Mouse (Mus musculus) layer of hippocampus, adult 9-11 months (tissue): Measurements from ENCODE around the gene Usp22.
"Not testable (repeated sequence)": the region's sequence is repeated elsewhere in the genome, so short reads cannot be mapped to it uniquely, and the experiment has no call there.

Experiments used
- DNase-seq: peaks from one replicate; pipeline ENCODE4 v3.0.0; 2022

The Usp22 gene

DNA sequence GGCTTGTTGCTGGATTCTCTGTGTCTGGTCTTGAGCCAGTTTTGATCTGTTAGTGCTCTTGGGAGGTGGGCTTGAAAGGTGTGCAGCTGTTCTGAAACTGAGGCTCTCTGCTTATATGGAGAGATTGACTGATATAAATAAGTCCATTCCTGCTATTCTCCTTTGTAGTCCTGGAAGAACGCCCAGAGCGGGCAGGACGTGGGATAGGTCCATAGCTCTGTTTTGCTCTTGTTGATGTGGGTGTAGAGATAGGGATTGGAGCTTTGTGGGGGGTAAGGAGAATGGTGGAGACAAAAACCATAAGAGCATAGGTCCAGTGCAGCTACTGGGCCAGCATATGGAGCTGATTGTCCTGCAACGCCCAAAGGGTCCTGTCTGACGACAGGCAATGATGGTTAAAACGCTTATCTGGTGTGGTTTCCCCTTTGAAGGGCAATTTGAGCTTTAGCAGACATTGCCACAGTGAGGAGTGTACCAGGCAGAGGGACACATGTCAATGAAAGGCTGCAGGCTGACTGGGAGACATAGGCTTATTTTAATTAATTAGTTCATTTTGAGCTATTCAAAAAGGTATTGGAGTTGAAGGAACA is 31.8 kb downstream of the Usp22 start:
- no peak for DNase-seq

DNA sequence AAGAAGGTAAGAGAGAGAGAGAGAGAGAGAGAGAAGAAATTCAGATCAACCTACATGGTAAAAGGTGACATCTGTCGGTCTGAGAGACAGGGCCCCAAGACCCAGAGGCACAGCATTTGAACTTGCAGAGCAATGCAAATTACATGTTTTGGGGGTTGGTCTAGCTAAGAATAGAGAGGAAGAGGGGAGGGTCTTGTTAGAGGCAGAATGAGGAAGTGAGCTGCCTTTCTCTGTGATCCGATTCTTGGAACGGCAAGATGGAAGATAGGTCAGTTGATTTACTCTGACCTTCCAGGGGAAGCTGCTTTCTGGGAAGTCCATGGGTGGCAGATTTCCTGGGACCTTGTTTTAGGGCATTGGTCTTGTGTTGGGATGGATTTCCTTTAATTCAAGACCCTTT is 32.6 kb downstream of the Usp22 start:
- DNase-seq, result no peak

DNA sequence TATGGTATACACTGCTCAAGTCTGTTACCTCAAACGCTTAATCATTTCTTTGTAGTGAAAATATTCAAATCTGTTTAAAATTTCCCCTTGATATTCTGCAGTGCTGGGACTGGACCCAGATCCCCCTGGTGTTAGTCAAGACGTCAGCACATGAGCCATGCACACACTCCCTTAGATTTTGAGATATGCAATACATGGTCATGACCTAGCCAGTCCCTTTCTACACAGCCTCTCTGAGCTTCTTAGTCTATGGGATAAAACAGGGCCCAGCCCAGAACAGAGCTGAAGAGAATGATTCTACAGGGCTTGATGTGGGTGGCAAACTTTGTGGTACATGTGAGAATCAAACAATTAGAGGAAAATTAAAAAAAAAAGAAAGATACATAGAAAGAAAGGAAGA is 33.2 kb downstream of the Usp22 start:
- DNase-seq, result no peak

- no peak for DNase-seq
Measured at GRCm38 (mm10) chr11:61132943-61133342, 41.9 kb downstream of the Usp22 start.

DNA sequence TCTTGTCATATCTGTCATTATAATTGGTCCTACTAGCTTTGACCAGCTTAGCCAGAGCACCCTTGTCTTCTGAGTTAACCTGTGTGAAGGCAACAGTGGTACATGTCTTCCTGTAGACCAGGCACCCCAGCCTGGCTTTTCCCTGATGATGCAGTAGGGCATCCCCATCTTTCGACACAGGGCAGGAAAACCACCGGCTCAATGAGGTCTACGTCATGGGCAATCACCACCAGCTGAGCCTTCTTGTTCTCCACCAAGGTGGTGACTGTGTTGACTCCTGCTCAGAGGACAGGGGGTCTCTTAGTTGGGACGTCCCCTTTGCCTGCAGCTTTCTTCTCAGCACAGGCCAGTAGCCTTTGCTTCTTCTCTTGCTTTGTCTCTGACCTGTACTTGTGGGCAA is 44.2 kb downstream of the Usp22 start:
- DNase-seq, result not testable (repeated sequence)

- DNase-seq, result no peak
Measured at GRCm38 (mm10) chr11:61129305-61129704, 45.5 kb downstream of the Usp22 start.

GRCm38 (mm10) chr11:61127421-61128055 is 47.3 kb downstream of the Usp22 start:
- DNase-seq, result no peak

DNA sequence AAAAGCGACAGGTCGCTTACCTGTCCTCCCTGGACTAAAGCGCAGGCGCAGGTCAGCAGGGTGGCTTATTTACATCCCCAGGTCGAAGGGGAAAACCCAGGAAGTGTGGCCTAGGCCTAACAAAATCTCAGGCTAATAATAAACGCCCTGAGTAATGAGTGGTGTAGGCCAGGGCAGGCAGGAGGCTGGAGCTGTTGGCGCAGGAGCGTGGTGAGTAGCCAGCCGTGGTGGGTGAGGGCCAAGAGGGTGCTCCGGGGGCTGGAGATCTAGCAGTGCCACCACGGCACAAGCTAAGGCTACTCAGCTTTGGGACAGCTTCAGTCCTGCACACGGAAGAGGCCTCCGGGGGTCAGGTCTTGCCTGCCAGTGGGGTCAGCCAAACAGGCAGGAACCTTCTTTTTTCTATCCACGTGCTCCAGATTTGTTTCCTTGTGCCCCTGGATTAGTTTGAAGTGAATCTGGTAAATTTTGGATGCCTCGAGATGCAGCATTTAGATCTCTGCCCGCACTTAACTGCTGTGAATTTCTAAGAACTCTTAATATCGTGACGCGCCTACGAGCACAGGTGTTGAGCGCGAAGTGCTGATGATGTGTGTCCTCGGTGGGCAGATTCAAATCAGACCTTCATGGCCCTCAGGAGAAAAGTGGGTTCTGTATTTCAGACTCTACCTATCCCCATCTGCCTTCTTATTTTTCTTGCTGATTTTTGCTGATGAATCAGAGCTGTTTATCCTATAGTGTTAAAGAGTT is 48.1 kb downstream of the Usp22 start, which contains the start of gene Tnfrsf13b:
TSS of gene Tnfrsf13b (plus strand) at position 150 of the 750 bp plus-strand sequence.
- no peak for DNase-seq

- DNase-seq, result no peak
Measured at GRCm38 (mm10) chr11:61125970-61126369, 48.9 kb downstream of the Usp22 start.

GRCm38 (mm10) chr11:61123886-61124285 is 51.0 kb downstream of the Usp22 start:
- no peak for DNase-seq

GRCm38 (mm10) chr11:61122769-61123288 is 52.0 kb downstream of the Usp22 start:
- no peak for DNase-seq

- no peak for DNase-seq
Measured at GRCm38 (mm10) chr11:61122283-61122768, 52.5 kb downstream of the Usp22 start.

DNA sequence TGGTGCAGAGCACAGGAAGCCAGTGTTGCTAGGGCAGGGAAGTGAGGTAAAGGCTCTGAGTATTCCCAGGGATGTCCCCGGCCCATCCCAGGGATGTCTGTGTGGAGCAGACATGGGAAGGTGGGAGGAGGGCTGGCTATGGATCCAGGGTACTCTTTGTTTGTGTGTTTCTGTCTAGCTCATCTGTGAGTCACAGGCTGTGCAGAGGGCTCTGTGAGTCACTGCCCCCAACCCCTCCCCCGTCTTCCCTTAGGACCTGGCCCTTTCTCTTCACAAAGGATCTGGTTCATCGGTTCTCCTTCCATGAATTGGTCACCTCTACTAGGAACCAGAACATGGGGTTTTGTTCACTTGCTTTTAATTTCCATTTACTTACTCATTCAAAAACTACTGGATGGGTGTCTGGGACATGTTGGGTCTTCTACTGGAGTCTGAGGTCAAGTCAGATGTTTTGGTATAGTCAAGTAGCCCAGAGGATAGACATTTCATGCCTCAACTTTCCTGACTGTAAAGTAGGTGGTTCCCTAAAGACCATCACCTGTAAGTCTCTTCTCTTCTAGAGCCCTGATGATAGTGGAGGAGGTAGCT is 54.8 kb downstream of the Usp22 start:
- no peak for DNase-seq

DNA sequence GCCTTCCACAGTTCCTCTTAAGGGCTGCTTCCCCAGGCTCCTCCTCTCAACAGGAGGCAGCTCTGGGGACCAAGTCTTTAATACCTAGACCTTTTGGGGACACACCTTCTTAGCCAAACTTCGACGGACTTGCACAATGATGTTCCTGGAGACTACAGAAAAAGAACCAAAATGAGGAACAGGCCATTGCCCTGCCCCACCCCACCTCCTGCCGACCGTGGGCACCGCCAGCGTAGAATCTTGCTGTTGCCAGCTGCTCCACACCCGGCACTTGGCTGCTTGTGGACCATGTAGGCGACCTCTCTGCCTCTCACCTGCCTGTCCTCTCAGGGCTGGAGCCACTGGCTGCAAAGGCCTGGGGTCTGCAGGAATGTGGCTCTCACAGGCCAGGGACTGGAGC is 58.6 kb downstream of the Usp22 start:
- no peak for DNase-seq

DNA sequence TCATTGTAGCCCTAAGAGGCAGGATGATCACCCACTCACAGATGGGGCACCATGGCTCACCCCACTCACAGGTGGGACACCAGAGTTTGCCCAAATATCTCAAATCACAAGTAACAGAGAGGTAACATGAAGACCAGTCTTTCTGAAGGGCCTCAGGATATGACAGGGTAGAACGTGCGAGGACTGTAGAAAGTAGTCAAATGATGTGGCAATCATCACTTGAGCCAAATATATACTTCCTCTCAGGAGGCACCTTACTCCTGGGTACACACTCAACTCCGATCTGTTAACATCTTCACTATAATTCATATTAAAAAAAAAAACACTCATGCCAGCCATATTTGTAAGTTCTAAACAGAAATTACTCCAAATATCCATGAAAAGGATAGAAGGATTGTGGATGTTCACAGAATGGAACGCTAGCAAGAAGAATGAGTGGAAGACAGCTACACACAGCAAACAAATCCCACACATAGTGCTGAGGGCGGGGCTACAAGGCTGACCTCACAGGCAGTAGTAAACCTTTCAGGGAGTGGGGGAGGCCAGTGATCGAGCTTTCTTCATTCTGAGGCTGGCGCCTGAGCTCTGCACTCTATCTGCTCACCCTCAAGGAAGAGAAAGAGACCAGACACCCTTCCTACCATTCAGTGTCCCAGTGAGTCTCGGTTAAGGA is 62.4 kb downstream of the Usp22 start:
- DNase-seq, result no peak

DNA sequence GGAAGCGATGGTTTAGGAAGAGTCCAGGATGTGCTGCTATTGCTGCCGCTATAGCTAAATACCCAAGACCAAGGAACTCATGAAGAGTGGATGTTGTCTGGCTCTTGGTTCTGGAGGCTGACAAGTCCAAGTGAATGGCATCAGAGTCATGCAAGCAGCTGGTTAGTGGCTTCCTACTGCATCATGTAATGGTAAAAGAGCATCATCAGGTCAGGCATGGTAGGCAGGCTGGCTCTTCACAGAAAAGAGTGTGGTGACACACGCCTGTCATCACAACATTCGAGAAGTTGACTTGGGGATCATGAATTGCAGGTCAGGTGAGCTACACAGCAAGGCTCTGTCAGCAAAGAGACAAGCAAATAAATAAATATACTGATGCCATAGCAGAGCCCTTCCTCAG is 63.4 kb downstream of the Usp22 start:
- DNase-seq, result no peak

GRCm38 (mm10) chr11:61110928-61111327 is 63.9 kb downstream of the Usp22 start:
- no peak for DNase-seq

- no peak for DNase-seq
Measured at GRCm38 (mm10) chr11:61110113-61110512, 64.7 kb downstream of the Usp22 start.

- DNase-seq, result no peak
Measured at GRCm38 (mm10) chr11:61109707-61110106, 65.1 kb downstream of the Usp22 start.

GRCm38 (mm10) chr11:61108911-61109361 is 65.9 kb downstream of the Usp22 start:
- peak; percentile 38 for DNase-seq

GRCm38 (mm10) chr11:61104241-61104901 is 70.5 kb downstream of the Usp22 start:
- peak; percentile 72 for DNase-seq
